Mouse (Mus musculus): Measurements from ENCODE around the gene Gstp2. TPM values are rescaled to one million over a fixed set of nuclear protein-coding genes. Genes with fewer than 3 reads are reported as not detected.

Gene Gstp2
- polyA plus RNA-seq, 1 experiment from 2014 or later = 1.1 TPM

- no peak overlapping the region for H3K4me3 ChIP-seq (replicated peaks; ENCODE audit: low read length)
- ATAC-seq = no peak
- no peak overlapping the region for H3K9ac ChIP-seq (replicated peaks; ENCODE audit: low read depth, low read length)
- no peak overlapping the region for H3K27ac ChIP-seq (ENCODE audit: low read length)
- no peaks in the 10 kb centered on the region for H3K9me3 ChIP-seq (ENCODE audit: control insufficient read depth, low read length)
- H3K4me1 ChIP-seq (replicated peaks; ENCODE audit: control insufficient read depth, insufficient read depth, low read length) = no peaks in the 10 kb centered on the region; the same call in 1 of the 2 replicates
- WGBS = 85% methylated on average over 5 of the region's 5 CpGs
- H3K36me3 ChIP-seq (ENCODE audit: control insufficient read depth, insufficient read depth) = no peaks in the 10 kb centered on the region
- H3K4me2 ChIP-seq (ENCODE audit: low read length) = no peak overlapping the region
- H3K27me3 ChIP-seq (replicated peaks; ENCODE audit: control insufficient read depth, insufficient read depth, low read length) = no peaks in the 10 kb centered on the region
Measured at GRCm38 (mm10) chr19:4087090-4087489, 41.3 kb upstream of the Gstp2 start.

GRCm38 (mm10) chr19:4086156-4086555 is 40.3 kb upstream of the Gstp2 start:
- no peaks in the 10 kb centered on the region for H3K9me3 ChIP-seq (ENCODE audit: control insufficient read depth, low read length)
- H3K4me3 ChIP-seq (replicated peaks; ENCODE audit: low read length) = no peak overlapping the region
- H3K4me1 ChIP-seq (replicated peaks; ENCODE audit: control insufficient read depth, insufficient read depth, low read length) = no peaks in the 10 kb centered on the region; the same call in 1 of the 2 replicates
- ATAC-seq = no peak
- H3K4me2 ChIP-seq (ENCODE audit: low read length) = no peak overlapping the region
- no peak overlapping the region for H3K9ac ChIP-seq (replicated peaks; ENCODE audit: low read depth, low read length)
- 91% methylated on average over 15 of the region's 15 CpGs for WGBS
- no peaks in the 10 kb centered on the region for H3K27me3 ChIP-seq (replicated peaks; ENCODE audit: control insufficient read depth, insufficient read depth, low read length)
- no peak overlapping the region for H3K27ac ChIP-seq (ENCODE audit: low read length)
- no peaks in the 10 kb centered on the region for H3K36me3 ChIP-seq (ENCODE audit: control insufficient read depth, insufficient read depth)

- 89% methylated on average over 1 of the region's 1 CpGs for WGBS
- Histone ChIP-seq H3K9ac (replicated peaks; ENCODE audit: low read depth, low read length) (no peak overlapping the region), H3K4me2 (ENCODE audit: low read length) (no peak overlapping the region), H3K9me3 (ENCODE audit: control insufficient read depth, low read length) (no peaks in the 10 kb centered on the region), H3K4me1 (replicated peaks; ENCODE audit: control insufficient read depth, insufficient read depth, low read length) (no peaks in the 10 kb centered on the region; the same call in 1 of the 2 replicates), H3K27me3 (replicated peaks; ENCODE audit: control insufficient read depth, insufficient read depth, low read length) (no peaks in the 10 kb centered on the region), H3K36me3 (ENCODE audit: control insufficient read depth, insufficient read depth) (no peaks in the 10 kb centered on the region), H3K4me3 (replicated peaks; ENCODE audit: low read length) (no peak overlapping the region), H3K27ac (ENCODE audit: low read length) (no peak overlapping the region)
- ATAC-seq = no peak
Measured at GRCm38 (mm10) chr19:4084984-4085383, 39.2 kb upstream of the Gstp2 start.

- Histone ChIP-seq H3K9ac (replicated peaks; ENCODE audit: low read depth, low read length) (no peak overlapping the region), H3K4me3 (replicated peaks; ENCODE audit: low read length) (no peak overlapping the region), H3K4me2 (ENCODE audit: low read length) (no peak overlapping the region), H3K36me3 (ENCODE audit: control insufficient read depth, insufficient read depth) (no peaks in the 10 kb centered on the region), H3K4me1 (replicated peaks; ENCODE audit: control insufficient read depth, insufficient read depth, low read length) (no peaks in the 10 kb centered on the region), H3K27ac (ENCODE audit: low read length) (no peak overlapping the region), H3K27me3 (replicated peaks; ENCODE audit: control insufficient read depth, insufficient read depth, low read length) (no peaks in the 10 kb centered on the region), H3K9me3 (ENCODE audit: control insufficient read depth, low read length) (no peaks in the 10 kb centered on the region)
- 30% methylated on average over 8 of the region's 8 CpGs for WGBS
- no peak for ATAC-seq
Measured at GRCm38 (mm10) chr19:4083826-4084225, 38.0 kb upstream of the Gstp2 start.

- H3K4me2 ChIP-seq (ENCODE audit: low read length) = no peak overlapping the region
- no peak overlapping the region for H3K9ac ChIP-seq (replicated peaks; ENCODE audit: low read depth, low read length)
- no peaks in the 10 kb centered on the region for H3K27me3 ChIP-seq (replicated peaks; ENCODE audit: control insufficient read depth, insufficient read depth, low read length)
- no peak overlapping the region for H3K4me3 ChIP-seq (replicated peaks; ENCODE audit: low read length)
- ATAC-seq = no peak
- H3K27ac ChIP-seq (ENCODE audit: low read length) = no peak overlapping the region
- no peaks in the 10 kb centered on the region for H3K4me1 ChIP-seq (replicated peaks; ENCODE audit: control insufficient read depth, insufficient read depth, low read length)
- WGBS = 68% methylated on average over 7 of the region's 7 CpGs
- no peaks in the 10 kb centered on the region for H3K9me3 ChIP-seq (ENCODE audit: control insufficient read depth, low read length)
- H3K36me3 ChIP-seq (ENCODE audit: control insufficient read depth, insufficient read depth) = no peaks in the 10 kb centered on the region
Measured at GRCm38 (mm10) chr19:4083316-4083715, 37.5 kb upstream of the Gstp2 start.

GRCm38 (mm10) chr19:4082219-4082965 is 36.6 kb upstream of the Gstp2 start:
- Histone ChIP-seq H3K9me3 (ENCODE audit: control insufficient read depth, low read length) (no peaks in the 10 kb centered on the region), H3K9ac (replicated peaks; ENCODE audit: low read depth, low read length) (no peak overlapping the region), H3K27me3 (replicated peaks; ENCODE audit: control insufficient read depth, insufficient read depth, low read length) (no peaks in the 10 kb centered on the region), H3K4me3 (replicated peaks; ENCODE audit: low read length) (no peak overlapping the region), H3K36me3 (ENCODE audit: control insufficient read depth, insufficient read depth) (no peaks in the 10 kb centered on the region), H3K4me1 (replicated peaks; ENCODE audit: control insufficient read depth, insufficient read depth, low read length) (no peaks in the 10 kb centered on the region), H3K27ac (ENCODE audit: low read length) (no peak overlapping the region), H3K4me2 (ENCODE audit: low read length) (no peak overlapping the region)
- ATAC-seq = no peak
- 81% methylated on average over 11 of the region's 11 CpGs for WGBS

GRCm38 (mm10) chr19:4081394-4081793 is 35.6 kb upstream of the Gstp2 start, which contains the start of gene Cabp2:
Gene Cabp2 (plus strand): TSS chr19:4081578.
- no peaks in the 10 kb centered on the region for H3K9me3 ChIP-seq (ENCODE audit: control insufficient read depth, low read length)
- H3K27ac ChIP-seq (ENCODE audit: low read length) = no peak within 1 kb of the TSS
- WGBS = 66% methylated on average over 3 of the region's 3 CpGs
- H3K27me3 ChIP-seq (replicated peaks; ENCODE audit: control insufficient read depth, insufficient read depth, low read length) = no peaks in the 10 kb centered on the region
- no peaks in the 10 kb centered on the region for H3K4me1 ChIP-seq (replicated peaks; ENCODE audit: control insufficient read depth, insufficient read depth, low read length)
- no peak within 1 kb of the TSS for H3K4me3 ChIP-seq (replicated peaks; ENCODE audit: low read length)
- no peak for ATAC-seq
- H3K36me3 ChIP-seq (ENCODE audit: control insufficient read depth, insufficient read depth) = no peaks in the 10 kb centered on the region
- no peak within 1 kb of the TSS for H3K4me2 ChIP-seq (ENCODE audit: low read length)
- H3K9ac ChIP-seq (replicated peaks; ENCODE audit: low read depth, low read length) = no peak within 1 kb of the TSS

- Histone ChIP-seq H3K27me3 (replicated peaks; ENCODE audit: control insufficient read depth, insufficient read depth, low read length) (no peaks in the 10 kb centered on the region), H3K36me3 (ENCODE audit: control insufficient read depth, insufficient read depth) (no peaks in the 10 kb centered on the region), H3K4me2 (ENCODE audit: low read length) (no peak overlapping the region), H3K4me3 (replicated peaks; ENCODE audit: low read length) (no peak overlapping the region), H3K4me1 (replicated peaks; ENCODE audit: control insufficient read depth, insufficient read depth, low read length) (no peaks in the 10 kb centered on the region), H3K27ac (ENCODE audit: low read length) (no peak overlapping the region), H3K9ac (replicated peaks; ENCODE audit: low read depth, low read length) (no peak overlapping the region), H3K9me3 (ENCODE audit: control insufficient read depth, low read length) (no peaks in the 10 kb centered on the region)
- 68% methylated on average over 8 of the region's 8 CpGs for WGBS
- ATAC-seq = no peak
Measured at GRCm38 (mm10) chr19:4080511-4081009, 34.7 kb upstream of the Gstp2 start.

- Histone ChIP-seq H3K27me3 (replicated peaks; ENCODE audit: control insufficient read depth, insufficient read depth, low read length) (no peaks in the 10 kb centered on the region), H3K4me3 (replicated peaks; ENCODE audit: low read length) (no peak overlapping the region), H3K9ac (replicated peaks; ENCODE audit: low read depth, low read length) (no peak overlapping the region), H3K27ac (ENCODE audit: low read length) (no peak overlapping the region), H3K9me3 (ENCODE audit: control insufficient read depth, low read length) (no peaks in the 10 kb centered on the region), H3K36me3 (ENCODE audit: control insufficient read depth, insufficient read depth) (no peaks in the 10 kb centered on the region), H3K4me2 (ENCODE audit: low read length) (no peak overlapping the region), H3K4me1 (replicated peaks; ENCODE audit: control insufficient read depth, insufficient read depth, low read length) (no peaks in the 10 kb centered on the region)
- 81% methylated on average over 1 of the region's 1 CpGs for WGBS
- ATAC-seq = no peak
Measured at GRCm38 (mm10) chr19:4079594-4079993, 33.8 kb upstream of the Gstp2 start.

All from forebrain, embryonic 16.5 days (tissue).